Mouse (Mus musculus): ENCODE measurements at regions not wholly inside any gene's neighbourhood (a gene's known extent, or its start where the extent isn't known, plus 50 kb on each side); places are given as distances from the start of the nearest gene placed in this dataset.

DNA sequence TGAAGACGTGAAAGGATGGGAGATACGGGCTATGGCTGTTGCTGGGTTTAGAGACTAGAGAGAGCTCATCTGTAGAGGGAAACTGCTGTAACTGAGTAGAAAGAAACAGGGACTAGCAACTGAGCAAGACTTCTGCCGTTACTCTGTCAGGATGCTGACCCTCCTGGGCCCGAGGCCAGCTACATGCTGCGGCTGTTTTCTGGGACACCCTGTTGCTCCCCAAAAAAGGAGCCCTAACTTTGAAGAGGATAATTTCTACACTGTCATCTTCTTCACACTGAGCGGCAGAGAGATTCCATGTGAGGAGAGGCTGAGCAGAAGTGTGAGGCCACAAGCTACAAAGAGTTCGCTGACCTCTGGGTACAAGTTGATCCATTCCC lies 74.2 kb upstream of the Ralgps2 start:
- TF ChIP-seq CTCF (IDR thresholded peaks at IDR 0.05; ENCODE audit: low read depth) (no peak), EP300 (IDR thresholded peaks at IDR 0.05; ENCODE audit: low read depth) (no peak)
